Mouse (Mus musculus) CH12.LX (cell line): ENCODE measurements around the gene Zfp248.

Experiments used
- CTCF ChIP-seq, 2 experiments: IDR thresholded peaks in 1 of 2; conservative IDR thresholded peaks in 1 of 2; 2 replicates each; pipeline ENCODE4 v1.5.1; 2011 to 2012; ENCODE audit warnings: low read depth in 2 of 2, low read length in 2 of 2, improper control_type of control experiment in 1 of 2, inconsistent platforms in 1 of 2, mild to moderate bottlenecking in 1 of 2, moderate library complexity in 1 of 2
- GABPA ChIP-seq: IDR thresholded peaks from 2 replicates; pipeline ENCODE4 v1.6.1; 2012; ENCODE audit warnings: low read depth, low read length, improper control_type of control experiment, inconsistent platforms; ENCODE audit not compliant: insufficient replicate concordance
- MAFK ChIP-seq: IDR thresholded peaks from 2 replicates; pipeline ENCODE4 v1.6.1; 2011; ENCODE audit warnings: low read length, improper control_type of control experiment; ENCODE audit not compliant: insufficient replicate concordance
- POLR2A ChIP-seq: IDR thresholded peaks from 2 replicates; pipeline ENCODE4 v1.6.1; 2011; ENCODE audit warnings: low read depth, mild to moderate bottlenecking, improper control_type of control experiment, low read length
- SMC3 ChIP-seq: IDR thresholded peaks from 2 replicates; pipeline ENCODE4 v1.6.1; 2011; ENCODE audit warnings: low read depth, low read length, improper control_type of control experiment

GRCm38 (mm10) chr6:118379451-118380167, 75.7 kb downstream of the Zfp248 start:
- TF ChIP-seq GABPA, result no peak
- TF ChIP-seq CTCF (conservative IDR thresholded peaks at IDR 0.05 in 1 of 2, IDR thresholded peaks at IDR 0.05 in 1 of 2; ENCODE audit: low read depth in 2 of 2, low read length in 2 of 2), result peak; percentile 63 to 83
- TF ChIP-seq POLR2A, result no peak
- no peak for TF ChIP-seq MAFK
- TF ChIP-seq SMC3, result peak; percentile 66
